Mouse (Mus musculus): ENCODE data around the gene Gmip. TPM values are rescaled to one million over a fixed set of nuclear protein-coding genes. Genes with fewer than 3 reads are reported as not detected.

Gmip gene
- polyA plus RNA-seq, 1 experiment from 2014 or later: 8.1 TPM

DNA sequence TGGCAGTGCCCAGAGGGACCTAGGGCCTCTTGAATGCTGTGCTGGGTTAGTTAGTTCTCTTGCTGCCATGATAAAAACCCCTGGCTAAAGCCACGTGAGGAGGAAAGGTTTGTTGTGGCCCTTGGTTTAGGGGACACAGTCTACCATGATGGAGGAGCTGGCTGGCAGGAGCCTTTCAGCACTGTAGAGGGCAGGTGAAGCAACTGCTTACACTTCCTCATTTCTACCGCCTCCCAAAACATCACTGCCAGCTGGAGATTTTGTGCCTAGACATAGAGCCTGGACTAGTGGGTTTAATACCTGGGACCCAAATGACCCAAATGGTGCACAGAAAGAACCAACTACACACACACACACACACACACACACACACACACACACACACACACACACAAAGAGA lies 52.8 kb downstream of the Gmip start:
- no peaks in the 10 kb centered on the region for H3K4me1 ChIP-seq (ENCODE audit: control insufficient read depth, insufficient read depth, low read length)
- H3K9ac ChIP-seq (ENCODE audit: low read depth, low read length): no peak overlapping the region
- no peaks in the 10 kb centered on the region for H3K27me3 ChIP-seq (ENCODE audit: control insufficient read depth, insufficient read depth, low read length)
- H3K36me3 ChIP-seq (ENCODE audit: control insufficient read depth, insufficient read depth, low read length): no peaks in the 10 kb centered on the region
- ATAC-seq (ENCODE audit: low FRiP score, low TSS enrichment): no peak
- 68% methylated on average over 2 of the region's 2 CpGs for WGBS
- no peak overlapping the region for H3K4me2 ChIP-seq (replicated peaks; ENCODE audit: low read depth, low read length)
- H3K27ac ChIP-seq (ENCODE audit: low read depth, low read length): no peak overlapping the region
- H3K4me3 ChIP-seq (ENCODE audit: low read length): no peak overlapping the region
- H3K9me3 ChIP-seq (ENCODE audit: control insufficient read depth, low read length): no peaks in the 10 kb centered on the region

DNA sequence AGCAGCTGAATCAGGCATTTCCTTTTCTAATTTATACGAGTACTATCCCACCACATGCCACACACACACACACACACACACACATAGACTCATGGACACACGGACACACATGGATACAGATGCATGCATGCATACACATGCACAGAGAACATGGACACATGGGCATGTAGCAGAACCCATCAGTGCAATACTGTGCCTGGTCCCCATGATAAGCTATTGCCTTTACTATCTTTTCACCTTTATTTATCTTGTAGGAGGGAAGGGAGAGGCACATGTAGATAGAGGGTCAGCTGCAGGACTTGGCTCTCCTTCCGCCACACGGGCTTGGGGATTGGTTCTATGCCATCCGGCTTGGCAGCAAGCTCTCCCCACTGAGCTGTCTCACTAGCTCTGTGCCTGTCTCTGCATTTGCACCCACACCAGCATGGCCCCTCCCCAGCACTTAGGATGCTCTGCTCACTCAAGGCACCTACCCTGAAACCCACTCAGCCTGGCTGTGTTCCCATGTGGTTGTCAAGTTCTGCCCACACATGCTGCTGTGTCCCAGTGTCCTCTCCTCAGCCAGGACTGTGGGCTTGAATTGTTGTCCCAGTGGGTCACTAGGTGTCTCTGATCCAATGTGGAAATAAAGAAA lies 55.0 kb downstream of the Gmip start:
- H3K9ac ChIP-seq (ENCODE audit: low read depth, low read length): no peak overlapping the region
- 88% methylated on average over 5 of the region's 5 CpGs for WGBS
- no peak overlapping the region for H3K4me2 ChIP-seq (replicated peaks; ENCODE audit: low read depth, low read length)
- no peaks in the 10 kb centered on the region for H3K4me1 ChIP-seq (ENCODE audit: control insufficient read depth, insufficient read depth, low read length)
- H3K4me3 ChIP-seq (ENCODE audit: low read length): no peak overlapping the region
- H3K36me3 ChIP-seq (ENCODE audit: control insufficient read depth, insufficient read depth, low read length): no peaks in the 10 kb centered on the region
- ATAC-seq (ENCODE audit: low FRiP score, low TSS enrichment): no peak
- no peaks in the 10 kb centered on the region for H3K27me3 ChIP-seq (ENCODE audit: control insufficient read depth, insufficient read depth, low read length)
- no peaks in the 10 kb centered on the region for H3K9me3 ChIP-seq (ENCODE audit: control insufficient read depth, low read length)
- H3K27ac ChIP-seq (ENCODE audit: low read depth, low read length): no peak overlapping the region

DNA sequence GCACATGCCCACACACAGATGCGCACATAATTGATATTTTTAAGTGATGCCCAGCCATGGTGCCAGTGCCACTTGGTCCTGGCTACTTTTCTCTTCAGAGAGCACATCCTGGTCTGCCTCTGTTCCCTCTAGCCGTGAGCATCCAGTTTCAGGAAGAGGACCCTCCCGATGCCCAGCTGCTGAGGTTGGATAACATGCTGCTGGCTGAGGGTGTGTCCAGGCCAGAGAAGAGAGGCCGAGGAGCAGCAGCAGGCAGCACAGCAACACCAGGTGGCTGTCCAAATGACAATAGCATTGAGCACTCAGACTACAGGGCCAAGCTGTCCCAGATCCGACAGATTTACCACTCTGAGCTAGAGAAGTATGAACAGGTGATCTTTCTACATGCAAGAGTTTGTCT lies 55.7 kb downstream of the Gmip start:
- WGBS: 58% methylated on average over 5 of the region's 5 CpGs

DNA sequence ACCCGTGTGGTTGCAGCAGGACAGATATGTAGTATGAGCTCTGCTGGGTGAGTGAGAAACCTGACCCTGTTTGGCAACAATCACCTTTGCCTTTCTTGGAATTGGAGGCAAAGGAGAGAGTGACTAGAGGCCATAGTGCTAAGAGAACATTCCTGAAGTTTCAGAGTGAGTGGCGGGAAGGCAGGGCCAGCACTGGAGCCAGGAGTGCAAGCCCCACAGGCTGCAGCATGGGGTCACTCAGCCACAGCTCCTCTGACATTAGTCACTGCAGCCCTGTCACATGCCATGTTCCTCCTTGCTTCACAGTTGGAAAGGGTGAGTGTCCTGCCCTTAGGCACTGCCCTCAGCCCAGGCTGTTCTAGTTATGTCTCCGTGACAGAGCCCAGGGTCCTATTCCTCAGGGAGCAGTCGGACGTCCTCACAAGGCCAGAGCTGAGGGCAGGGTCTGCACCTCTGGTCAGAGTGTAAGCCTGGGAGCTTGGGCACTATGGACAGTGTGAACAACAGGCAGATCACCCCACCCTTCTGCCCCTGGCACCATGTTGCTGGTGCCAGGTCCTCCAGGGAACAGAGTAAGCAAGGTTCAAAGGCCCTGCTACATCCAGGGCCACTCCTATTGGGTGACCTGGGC lies 59.3 kb downstream of the Gmip start:
- ATAC-seq (ENCODE audit: low FRiP score, low TSS enrichment): no peak
- Histone ChIP-seq H3K27ac (ENCODE audit: low read depth, low read length) (no peak overlapping the region), H3K4me3 (ENCODE audit: low read length) (no peak overlapping the region), H3K4me1 (ENCODE audit: control insufficient read depth, insufficient read depth, low read length) (no peaks in the 10 kb centered on the region), H3K9me3 (ENCODE audit: control insufficient read depth, low read length) (no peaks in the 10 kb centered on the region), H3K36me3 (ENCODE audit: control insufficient read depth, insufficient read depth, low read length) (no peaks in the 10 kb centered on the region), H3K4me2 (replicated peaks; ENCODE audit: low read depth, low read length) (no peak overlapping the region), H3K9ac (ENCODE audit: low read depth, low read length) (no peak overlapping the region), H3K27me3 (ENCODE audit: control insufficient read depth, insufficient read depth, low read length) (no peaks in the 10 kb centered on the region)
- 72% methylated on average over 5 of the region's 5 CpGs for WGBS

More for the DNA sequence above, 55.7 kb downstream of the Gmip start:
- ATAC-seq (ENCODE audit: low FRiP score, low TSS enrichment): no peak
- Histone ChIP-seq H3K36me3 (ENCODE audit: control insufficient read depth, insufficient read depth, low read length) (no peaks in the 10 kb centered on the region), H3K27me3 (ENCODE audit: control insufficient read depth, insufficient read depth, low read length) (no peaks in the 10 kb centered on the region), H3K9me3 (ENCODE audit: control insufficient read depth, low read length) (no peaks in the 10 kb centered on the region), H3K4me3 (ENCODE audit: low read length) (no peak overlapping the region), H3K4me1 (ENCODE audit: control insufficient read depth, insufficient read depth, low read length) (no peaks in the 10 kb centered on the region), H3K27ac (ENCODE audit: low read depth, low read length) (no peak overlapping the region), H3K4me2 (replicated peaks; ENCODE audit: low read depth, low read length) (no peak overlapping the region), H3K9ac (ENCODE audit: low read depth, low read length) (no peak overlapping the region)

DNA sequence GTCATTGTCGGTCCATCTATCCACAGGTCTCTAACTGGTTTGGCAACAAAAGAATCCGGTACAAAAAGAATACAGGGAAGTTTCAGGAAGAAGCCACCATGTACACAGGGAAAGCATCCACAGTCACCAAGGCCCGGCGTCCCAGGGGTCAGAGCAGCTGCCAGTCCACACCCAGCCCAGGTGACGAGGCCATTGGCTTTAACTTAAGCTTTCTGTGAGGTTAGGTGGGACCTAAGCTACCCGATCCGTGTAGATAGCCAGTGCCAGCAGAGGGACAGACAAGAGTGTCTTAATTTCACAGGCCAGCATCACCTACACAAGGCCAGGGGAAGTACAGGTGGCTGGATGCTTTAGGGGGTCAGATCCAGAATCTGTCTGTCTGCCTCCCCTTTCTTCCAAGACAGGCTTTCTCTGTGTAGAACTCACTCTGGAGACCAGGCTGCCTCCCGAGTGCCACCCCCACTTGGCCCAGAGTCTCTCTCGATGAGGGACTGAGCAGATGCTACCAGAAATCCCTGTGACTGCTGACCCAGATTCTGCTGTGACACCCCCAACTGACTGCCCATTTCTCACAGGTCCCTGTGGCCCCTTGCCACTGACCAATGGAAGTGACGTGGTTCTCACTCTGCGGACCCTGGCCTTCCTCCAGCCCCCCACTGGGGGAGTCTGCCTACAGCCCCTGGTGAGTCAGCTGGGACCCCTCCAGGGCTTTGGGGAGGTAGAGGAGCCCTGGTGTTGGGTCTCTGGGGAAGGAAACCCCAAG lies 61.7 kb downstream of the Gmip start:
- Histone ChIP-seq H3K4me3 (ENCODE audit: low read length) (no peak overlapping the region), H3K4me1 (ENCODE audit: control insufficient read depth, insufficient read depth, low read length) (no peaks in the 10 kb centered on the region), H3K36me3 (ENCODE audit: control insufficient read depth, insufficient read depth, low read length) (no peaks in the 10 kb centered on the region), H3K27ac (ENCODE audit: low read depth, low read length) (no peak overlapping the region), H3K9ac (ENCODE audit: low read depth, low read length) (no peak overlapping the region), H3K27me3 (ENCODE audit: control insufficient read depth, insufficient read depth, low read length) (no peaks in the 10 kb centered on the region), H3K4me2 (replicated peaks; ENCODE audit: low read depth, low read length) (no peak overlapping the region), H3K9me3 (ENCODE audit: control insufficient read depth, low read length) (no peaks in the 10 kb centered on the region)
- ATAC-seq (ENCODE audit: low FRiP score, low TSS enrichment): no peak
- WGBS: 83% methylated on average over 11 of the region's 11 CpGs

DNA sequence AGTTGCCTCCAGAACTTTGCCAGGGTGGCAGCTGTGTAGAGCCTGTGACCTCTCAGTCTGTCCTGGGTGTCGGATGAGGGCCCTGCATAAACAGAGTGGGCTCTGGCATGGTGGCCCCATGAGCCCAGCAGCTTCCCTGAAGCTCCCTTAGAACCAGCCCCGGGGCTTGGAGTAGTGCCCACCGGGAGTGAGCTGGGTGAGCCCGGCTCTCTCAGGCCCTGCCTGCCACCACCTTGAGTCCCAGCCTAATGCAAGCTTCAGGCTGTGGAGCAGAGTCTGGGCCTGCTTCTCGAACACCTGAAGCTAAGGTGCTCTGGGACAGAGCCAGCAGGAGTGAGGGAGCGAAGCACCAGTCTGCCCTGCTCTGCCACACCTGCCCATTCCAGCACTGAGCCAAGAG lies 62.4 kb downstream of the Gmip start:
- Histone ChIP-seq H3K9me3 (ENCODE audit: control insufficient read depth, low read length) (no peaks in the 10 kb centered on the region), H3K36me3 (ENCODE audit: control insufficient read depth, insufficient read depth, low read length) (no peaks in the 10 kb centered on the region), H3K4me2 (replicated peaks; ENCODE audit: low read depth, low read length) (no peak overlapping the region), H3K9ac (ENCODE audit: low read depth, low read length) (no peak overlapping the region), H3K4me3 (ENCODE audit: low read length) (no peak overlapping the region), H3K27me3 (ENCODE audit: control insufficient read depth, insufficient read depth, low read length) (no peaks in the 10 kb centered on the region), H3K27ac (ENCODE audit: low read depth, low read length) (no peak overlapping the region), H3K4me1 (ENCODE audit: control insufficient read depth, insufficient read depth, low read length) (no peaks in the 10 kb centered on the region)
- ATAC-seq (ENCODE audit: low FRiP score, low TSS enrichment): no peak
- 83% methylated on average over 6 of the region's 6 CpGs for WGBS

Other genes starting within 250 kb of the Gmip start
- 25.1 and 27.6 TPM in 2 replicates for gene Zfp868, start 183.1 kb upstream of the Gmip start, polyA plus RNA-seq (2014; fragmentation: Nextera tagmentation; extraction: Ambion mirVana)
- 1.1 and 2.3 TPM in 2 replicates for gene Zfp964, start 154.2 kb upstream of the Gmip start, polyA plus RNA-seq (2014; fragmentation: Nextera tagmentation; extraction: Ambion mirVana)
- 21.8 and 37.5 TPM in 2 replicates for gene Zfp869, start 98.0 kb upstream of the Gmip start, polyA plus RNA-seq (2014; fragmentation: Nextera tagmentation; extraction: Ambion mirVana)
- 5.6 and 6.8 TPM in 2 replicates for gene Zfp963, start 58.7 kb upstream of the Gmip start, polyA plus RNA-seq (2014; fragmentation: Nextera tagmentation; extraction: Ambion mirVana)
- not detected in 2 replicates for gene Gm20422, start 33.8 kb upstream of the Gmip start, polyA plus RNA-seq (2014; fragmentation: Nextera tagmentation; extraction: Ambion mirVana)
- 38.5 and 53.4 TPM in 2 replicates for gene Atp13a1, start 17.5 kb upstream of the Gmip start, polyA plus RNA-seq (2014; fragmentation: Nextera tagmentation; extraction: Ambion mirVana)
- 26.2 and 35.8 TPM in 2 replicates for gene Zfp866, start 17.5 kb upstream of the Gmip start, polyA plus RNA-seq (2014; fragmentation: Nextera tagmentation; extraction: Ambion mirVana)
- 1.6 and 1.7 TPM in 2 replicates for gene Lpar2, start 13.8 kb downstream of the Gmip start, polyA plus RNA-seq (2014; fragmentation: Nextera tagmentation; extraction: Ambion mirVana)
- gene Pbx4, start 23.8 kb downstream of the Gmip start, polyA plus RNA-seq (2014; fragmentation: Nextera tagmentation; extraction: Ambion mirVana): 9.6 and 9.7 TPM in 2 replicates
- 0.58 and 0.77 TPM in 2 replicates for gene Cilp2, start 79.0 kb downstream of the Gmip start, polyA plus RNA-seq (2014; fragmentation: Nextera tagmentation; extraction: Ambion mirVana)
- gene Tssk6, start 93.5 kb downstream of the Gmip start, polyA plus RNA-seq (2014; fragmentation: Nextera tagmentation; extraction: Ambion mirVana): 2.7 and 5.1 TPM in 2 replicates
- 192 and 272 TPM in 2 replicates for gene Ndufa13, start 93.9 kb downstream of the Gmip start, polyA plus RNA-seq (2014; fragmentation: Nextera tagmentation; extraction: Ambion mirVana)
- gene Yjefn3, start 94.0 kb downstream of the Gmip start, polyA plus RNA-seq (2014; fragmentation: Nextera tagmentation; extraction: Ambion mirVana): 1.7 and 3.3 TPM in 2 replicates
- 42.1 and 59.0 TPM in 2 replicates for gene Gatad2a, start 187.7 kb downstream of the Gmip start, polyA plus RNA-seq (2014; fragmentation: Nextera tagmentation; extraction: Ambion mirVana)
- gene Mau2, start 234.1 kb downstream of the Gmip start, polyA plus RNA-seq (2014; fragmentation: Nextera tagmentation; extraction: Ambion mirVana): 36.2 and 58.4 TPM in 2 replicates
- 33.7 and 38.1 TPM in 2 replicates for gene Sugp1, start 234.1 kb downstream of the Gmip start, polyA plus RNA-seq (2014; fragmentation: Nextera tagmentation; extraction: Ambion mirVana)